16 mouse cellular contexts compared by ENCODE assay signal in genomic region chr9:62990134-62990533, GRCm38 (mm10).
"Had no signal": no experiment of that assay in that cellular context is flagged by ENCODE, and none has a peak within 500 bp of the region (broad histone marks: within the 10 kb centered on the region; RNA-seq: fewer than 3 reads in every experiment).

No protein-coding gene starts in this region.

- H3K27ac ChIP-seq: neural tube, embryonic 13.5 days; neural tube, embryonic 15.5 days; stomach, embryonic 15.5 days; stomach, postnatal 0 days had no signal

- H3K36me3 ChIP-seq: neural tube, embryonic 13.5 days; neural tube, embryonic 15.5 days; stomach, embryonic 15.5 days had no signal

- DNase-seq: retina, postnatal 1 day; right cerebral cortex, adult 18-20 months; right cerebral cortex, postnatal 14 days; right cerebral cortex, postnatal 25 days; right cerebral cortex, postnatal 4 days; spleen, adult 18-20 months; thymus, adult 18-20 months; thymus, adult 2 months; thymus, postnatal 14 days; thymus, postnatal 25 days; thymus, postnatal 36 days; thymus, postnatal 4 days had no signal

- H3K4me3 ChIP-seq: neural tube, embryonic 13.5 days; neural tube, embryonic 15.5 days; stomach, embryonic 15.5 days had no signal

- H3K27me3 ChIP-seq: neural tube, embryonic 13.5 days; neural tube, embryonic 15.5 days; stomach, embryonic 15.5 days had no signal

- H3K9me3 ChIP-seq: neural tube, embryonic 13.5 days; stomach, embryonic 15.5 days had no signal

- H3K9ac ChIP-seq: neural tube, embryonic 13.5 days; neural tube, embryonic 15.5 days; stomach, embryonic 15.5 days had no signal

- H3K4me1 ChIP-seq: neural tube, embryonic 13.5 days; neural tube, embryonic 15.5 days; stomach, embryonic 15.5 days had no signal
